Mouse (Mus musculus) midbrain, embryonic 11.5 days (tissue): ENCODE measurements at regions not wholly inside any gene's neighbourhood (a gene's known extent, or its start where the extent isn't known, plus 50 kb on each side); places are given as distances from the start of the nearest gene placed in this dataset.
A peak's percentile ranks its signal among the peaks of the same experiment; 100 is the strongest.

Experiments
- ATAC-seq: fragments of 200-750 bp; cut with Nextera tagmentation; 2 replicates; pipeline ENCODE4 v1.8.0; 2017; ENCODE audit warnings: moderate TSS enrichment, moderate library complexity; ENCODE audit not compliant: low FRiP score
- DNase-seq: peaks from one replicate; pipeline ENCODE4 v3.0.0; 2015; ENCODE audit warnings: low spot score; ENCODE audit errors: missing footprints
- H3K27ac ChIP-seq: fragments of 300-500 bp; sonication (generic); 2 replicates; pipeline ENCODE4 v1.5.1; 2014; ENCODE audit warnings: low read depth, low read length
- H3K27me3 ChIP-seq: fragments of 300-500 bp; sonication (generic); 2 replicates; pipeline ENCODE4 v1.6.1; 2014; ENCODE audit warnings: mild to moderate bottlenecking, low read length, moderate library complexity, mixed read lengths; ENCODE audit not compliant: control insufficient read depth, insufficient read depth
- H3K36me3 ChIP-seq: fragments of 300-500 bp; sonication (generic); 2 replicates; pipeline ENCODE4 v1.6.1; 2014; ENCODE audit warnings: mild to moderate bottlenecking, low read length, moderate library complexity, mixed read lengths; ENCODE audit not compliant: control insufficient read depth, insufficient read depth
- H3K4me1 ChIP-seq: fragments of 300-500 bp; sonication (generic); 2 replicates; pipeline ENCODE4 v1.6.1; 2014; ENCODE audit warnings: low read length; ENCODE audit not compliant: control insufficient read depth, insufficient read depth
- H3K4me2 ChIP-seq: fragments of 300-500 bp; sonication (generic); 2 replicates; pipeline ENCODE4 v1.6.1; 2014; ENCODE audit warnings: mild to moderate bottlenecking, moderate library complexity
- H3K4me3 ChIP-seq: fragments of 300-500 bp; sonication (generic); 2 replicates; pipeline ENCODE4 v1.5.1; 2014; ENCODE audit warnings: low read depth, low read length
- H3K9ac ChIP-seq: fragments of 300-500 bp; sonication (generic); 2 replicates; pipeline ENCODE4 v1.6.1; 2014; ENCODE audit warnings: low read length
- H3K9me3 ChIP-seq: fragments of 300-500 bp; sonication (generic); 2 replicates; pipeline ENCODE4 v1.6.1; 2016; ENCODE audit warnings: low read length; ENCODE audit not compliant: control insufficient read depth
- WGBS: fragments of 180-500 bp; shearing (Covaris S2); extraction: QIAGEN DNeasy Blood & Tissue Kit; methylation state at CpG from one replicate; pipeline ENCODE4 v1.1.7; 2014; 5-methylcytosine and 5-hydroxymethylcytosine counted together

DNA sequence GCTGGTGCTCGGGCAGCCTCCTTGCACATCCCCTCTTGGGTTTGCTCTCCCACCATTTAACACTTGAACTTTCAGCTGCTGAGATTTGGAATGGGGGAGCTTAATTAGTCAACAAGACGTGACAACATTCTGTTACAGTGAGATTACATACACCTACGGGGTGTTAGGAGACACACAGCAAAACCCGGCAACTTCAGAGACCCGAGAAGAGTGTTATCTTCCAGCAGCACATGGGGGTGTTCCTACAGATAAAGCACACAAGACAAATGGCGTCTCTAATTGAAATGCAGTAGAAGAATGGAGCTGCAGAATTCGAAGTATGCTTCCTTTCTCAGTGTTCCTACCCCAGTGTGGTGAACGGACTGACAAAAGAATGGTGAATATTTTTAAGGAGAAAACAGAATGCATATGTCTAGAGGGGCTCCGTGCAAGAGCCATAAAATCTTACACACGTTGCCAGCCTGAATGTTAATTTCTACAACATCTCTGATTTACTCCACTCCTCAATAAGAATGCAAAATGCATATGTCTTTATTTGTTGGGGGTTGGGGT, 215.2 kb downstream of the Sox11 start:
- Histone ChIP-seq H3K4me1 (peaks cover 3% of the 10 kb centered on the region; the same call in 1 of the 2 replicates), H3K9ac (no peak overlapping the region), H3K36me3 (no peaks in the 10 kb centered on the region), H3K9me3 (no peaks in the 10 kb centered on the region), H3K4me3 (no peak overlapping the region), H3K27ac (no peak overlapping the region), H3K4me2 (no peak overlapping the region), H3K27me3 (no peaks in the 10 kb centered on the region)
- 67% methylated on average over 10 of the region's 10 CpGs for WGBS
- DNase-seq, result no peak
- no peak for ATAC-seq

GRCm38 (mm10) chr12:27118581-27118980, 223.8 kb downstream of the Sox11 start:
- WGBS, result 86% methylated on average over 6 of the region's 6 CpGs
- no peak for ATAC-seq
- Histone ChIP-seq H3K27ac (no peak overlapping the region), H3K9ac (no peak overlapping the region), H3K9me3 (no peaks in the 10 kb centered on the region), H3K27me3 (no peaks in the 10 kb centered on the region), H3K4me3 (no peak overlapping the region), H3K4me1 (no peaks in the 10 kb centered on the region), H3K36me3 (no peaks in the 10 kb centered on the region), H3K4me2 (no peak overlapping the region)
- no peak for DNase-seq

- DNase-seq (no peak), ATAC-seq (no peak)
- Histone ChIP-seq H3K4me3 (no peak overlapping the region), H3K27ac (no peak overlapping the region), H3K4me1 (no peaks in the 10 kb centered on the region), H3K9ac (no peak overlapping the region), H3K4me2 (no peak overlapping the region), H3K9me3 (no peaks in the 10 kb centered on the region), H3K27me3 (no peaks in the 10 kb centered on the region), H3K36me3 (no peaks in the 10 kb centered on the region)
- WGBS, result 76% methylated on average over 6 of the region's 6 CpGs
These were observed 227.0 kb downstream of the Sox11 start for GRCm38 (mm10) chr12:27115392-27115791.

GRCm38 (mm10) chr12:27104925-27105571, 237.3 kb downstream of the Sox11 start:
- H3K36me3 ChIP-seq, result no peaks in the 10 kb centered on the region
- H3K4me1 ChIP-seq, result no peaks in the 10 kb centered on the region
- no peak overlapping the region for H3K9ac ChIP-seq
- DNase-seq (no peak), ATAC-seq (no peak)
- no peak overlapping the region for H3K27ac ChIP-seq
- H3K4me3 ChIP-seq, result no peak overlapping the region
- no peaks in the 10 kb centered on the region for H3K9me3 ChIP-seq
- no peak overlapping the region for H3K4me2 ChIP-seq
- no peaks in the 10 kb centered on the region for H3K27me3 ChIP-seq
- 74% methylated on average over 9 of the region's 9 CpGs for WGBS

DNA sequence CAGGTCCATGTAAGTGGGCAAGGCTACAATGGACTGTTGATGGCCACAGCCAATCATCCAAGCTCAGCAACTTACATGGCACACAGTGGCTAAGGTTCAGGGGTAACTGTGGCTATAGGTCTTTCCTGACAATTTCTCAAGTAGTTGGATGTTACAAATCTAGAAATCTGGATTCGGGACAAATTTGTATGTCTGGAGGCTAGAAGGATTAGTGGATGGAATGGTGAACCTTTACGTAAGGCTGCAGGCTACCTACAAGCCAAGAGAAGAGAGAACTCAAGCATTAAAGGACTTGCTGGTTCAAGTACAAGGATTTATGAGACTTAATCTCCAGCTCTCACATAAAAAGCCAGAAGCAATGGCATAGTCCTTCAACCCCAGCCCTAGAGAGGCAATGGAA, 239.4 kb downstream of the Sox11 start:
- no peaks in the 10 kb centered on the region for H3K27me3 ChIP-seq
- WGBS, result 85% methylated on average over 2 of the region's 2 CpGs
- no peaks in the 10 kb centered on the region for H3K9me3 ChIP-seq
- no peak overlapping the region for H3K27ac ChIP-seq
- no peak overlapping the region for H3K4me3 ChIP-seq
- H3K4me2 ChIP-seq, result no peak overlapping the region
- no peaks in the 10 kb centered on the region for H3K36me3 ChIP-seq
- ATAC-seq, result no peak
- DNase-seq, result no peak
- H3K9ac ChIP-seq, result no peak overlapping the region
- H3K4me1 ChIP-seq, result no peaks in the 10 kb centered on the region

- DNase-seq (peak; percentile 75), ATAC-seq (no peak)
- 32% methylated on average over 1 of the region's 1 CpGs for WGBS
- Histone ChIP-seq H3K4me2 (no peak overlapping the region), H3K9ac (no peak overlapping the region), H3K27ac (no peak overlapping the region), H3K36me3 (peaks cover 3% of the 10 kb centered on the region; the same call in 1 of the 2 replicates), H3K4me3 (no peak overlapping the region), H3K4me1 (peaks cover 18% of the 10 kb centered on the region), H3K27me3 (no peaks in the 10 kb centered on the region), H3K9me3 (peaks cover 7% of the 10 kb centered on the region; the same call in 1 of the 2 replicates)
These were observed 253.2 kb downstream of the Sox11 start for GRCm38 (mm10) chr12:27089206-27089605.

GRCm38 (mm10) chr12:27085890-27086289, 256.5 kb downstream of the Sox11 start:
- ATAC-seq, result no peak
- Histone ChIP-seq H3K4me3 (no peak overlapping the region), H3K4me2 (no peak overlapping the region), H3K36me3 (no peaks in the 10 kb centered on the region), H3K27me3 (no peaks in the 10 kb centered on the region), H3K9me3 (no peaks in the 10 kb centered on the region), H3K27ac (no peak overlapping the region), H3K4me1 (peaks cover 44% of the 10 kb centered on the region), H3K9ac (no peak overlapping the region)
- DNase-seq, result no peak
- 91% methylated on average over 2 of the region's 2 CpGs for WGBS

DNA sequence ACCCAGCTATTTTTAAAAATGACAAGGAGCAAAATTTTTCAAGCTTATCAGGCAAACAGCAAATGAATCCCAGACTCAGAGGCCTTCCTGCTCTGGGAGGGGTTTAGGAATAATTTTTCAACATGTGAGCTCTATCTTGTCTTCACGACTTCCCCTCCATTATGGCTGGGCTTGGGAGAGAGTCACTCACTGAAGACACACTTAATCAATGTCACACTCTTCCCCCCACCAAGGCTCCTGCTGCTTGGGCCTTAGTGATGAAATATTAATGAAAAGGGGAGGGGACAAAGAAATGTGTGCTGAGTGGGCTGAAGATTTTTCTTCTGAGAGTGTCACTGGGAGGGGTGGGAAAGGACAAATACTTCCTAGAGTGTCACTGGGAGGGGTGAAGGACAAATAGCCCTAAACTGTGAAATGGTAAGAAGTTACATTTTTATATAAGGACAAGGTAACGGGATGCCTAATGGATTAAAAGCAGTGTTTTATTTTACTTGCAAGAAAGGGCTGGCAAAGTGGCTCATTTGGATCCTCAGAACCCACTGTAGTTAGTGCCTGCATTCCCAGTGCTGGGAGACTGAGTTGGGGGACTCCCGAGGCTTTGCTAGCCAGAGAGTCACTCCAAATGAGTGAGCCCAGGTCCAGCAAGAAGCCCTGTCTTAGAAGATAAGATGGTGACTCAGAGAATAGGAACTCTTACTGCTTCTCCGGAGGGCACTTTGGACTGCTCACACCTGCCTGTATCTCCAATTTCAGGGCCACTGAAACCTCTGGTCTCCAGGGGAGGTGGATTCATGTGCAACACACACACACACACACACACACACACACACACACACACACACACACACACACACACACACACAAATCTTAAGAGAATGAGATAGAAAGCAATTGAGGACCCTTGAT, 258.5 kb downstream of the Sox11 start:
- peak overlapping the region; percentile 52; the same call in 1 of the 2 replicates for H3K9ac ChIP-seq
- peak; percentile 69 for ATAC-seq
- no peak overlapping the region for H3K4me3 ChIP-seq
- H3K4me1 ChIP-seq, result peaks cover 40% of the 10 kb centered on the region
- peak; percentile 89 for DNase-seq
- WGBS, result 22% methylated on average over 4 of the region's 4 CpGs
- no peaks in the 10 kb centered on the region for H3K27me3 ChIP-seq
- H3K9me3 ChIP-seq, result no peaks in the 10 kb centered on the region
- H3K36me3 ChIP-seq, result no peaks in the 10 kb centered on the region
- peak overlapping the region; percentile 99 for H3K27ac ChIP-seq
- H3K4me2 ChIP-seq, result peak overlapping the region; percentile 50

DNA sequence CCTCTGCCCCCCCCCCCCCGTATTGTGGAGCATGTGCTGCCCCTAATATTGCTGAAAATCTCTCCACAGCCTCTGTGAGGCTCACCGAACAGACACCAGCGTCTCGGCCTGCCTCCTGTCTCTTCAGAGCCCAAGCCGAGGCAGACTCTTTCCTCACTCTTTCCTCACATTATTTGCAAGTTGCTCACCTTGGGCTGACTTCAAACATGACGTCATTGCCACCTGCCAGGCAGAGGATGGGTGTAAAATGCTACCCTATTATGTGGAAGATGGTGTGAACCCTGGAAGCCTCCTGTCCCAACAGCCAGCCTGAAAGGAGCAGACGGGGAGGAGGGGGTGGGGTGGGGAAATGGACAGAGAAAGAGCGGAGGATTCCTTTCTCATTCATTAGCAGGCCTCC, 259.3 kb downstream of the Sox11 start:
- peak overlapping the region; percentile 77 for H3K9ac ChIP-seq
- H3K27ac ChIP-seq, result peak overlapping the region; percentile 99
- WGBS, result 0% methylated on average over 8 of the region's 8 CpGs
- H3K36me3 ChIP-seq, result no peaks in the 10 kb centered on the region
- no peaks in the 10 kb centered on the region for H3K9me3 ChIP-seq
- H3K4me1 ChIP-seq, result peaks cover 39% of the 10 kb centered on the region
- H3K4me3 ChIP-seq, result peak overlapping the region; percentile 20
- H3K27me3 ChIP-seq, result no peaks in the 10 kb centered on the region
- H3K4me2 ChIP-seq, result peak overlapping the region; percentile 50
- DNase-seq (peak; percentile 97), ATAC-seq (peak; percentile 83)
